Mouse (Mus musculus) cerebellum, adult 2 months (tissue): ENCODE data around the gene Plcb4.

Source experiments
- CTCF ChIP-seq: fragments of 200-500 bp; IDR thresholded peaks from 2 replicates; pipeline ENCODE4 v1.5.1; 2011; ENCODE audit warnings: low read depth, mild to moderate bottlenecking, control low read depth, low read length, moderate library complexity, borderline replicate concordance; ENCODE audit not compliant: insufficient read depth
- POLR2A ChIP-seq: fragments of 200-500 bp; IDR thresholded peaks from 2 replicates; pipeline ENCODE4 v1.6.1; 2011; ENCODE audit warnings: low read length, control low read depth, borderline replicate concordance; ENCODE audit not compliant: insufficient read depth

- TF ChIP-seq CTCF, result no peak
- no peak for TF ChIP-seq POLR2A
These were observed 100.8 kb downstream of the Plcb4 start for GRCm38 (mm10) chr2:135759499-135760095.
